ENCODE assay signal across 18 mouse cellular contexts in the genomic region with DNA sequence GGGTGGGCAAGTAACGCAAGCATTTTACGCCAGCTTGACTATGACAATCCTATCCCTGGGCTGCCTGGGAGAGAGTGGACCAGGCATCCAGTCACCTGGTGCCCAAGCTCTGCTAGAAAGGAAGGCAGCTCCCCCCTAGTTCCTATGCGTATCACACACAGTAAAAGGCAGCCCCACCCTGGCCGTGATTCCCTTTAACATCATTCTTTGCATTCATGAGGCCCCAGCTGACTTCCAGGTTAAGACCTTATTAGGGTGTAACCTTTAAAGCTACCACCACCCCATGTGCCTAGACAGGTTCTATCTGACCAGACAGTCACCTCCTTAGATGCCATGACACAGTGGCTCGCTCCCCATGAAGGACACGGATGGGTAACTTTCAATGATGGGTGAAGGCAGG. TPM values are rescaled to one million over a fixed set of nuclear protein-coding genes. Genes with fewer than 3 reads are reported as not detected.
DNase-seq lines count a peak whose midpoint lies in the region; ATAC-seq lines count a peak whose summit lies in the region.
"Had no signal": no experiment of that assay in that cellular context is flagged by ENCODE, and none has a peak within 500 bp of the region (broad histone marks: within the 10 kb centered on the region; RNA-seq: fewer than 3 reads in every experiment).

No protein-coding gene starts in this region.

- no peak overlapping the region for H3K4me2 ChIP-seq in hindbrain, embryonic 16.5 days (ENCODE audit: low read length)
- H3K4me2 ChIP-seq in lung, embryonic 15.5 days, result 0 out of 2 replicates have a peak overlapping the region, but pooled peaks have one; percentile 3
- H3K4me2 ChIP-seq in stomach, embryonic 15.5 days, result peak overlapping the region; percentile 16; the same call in 1 of the 2 replicates
- H3K4me2 ChIP-seq: forebrain, embryonic 13.5 days; heart, embryonic 15.5 days; hindbrain, embryonic 15.5 days; liver, embryonic 13.5 days had no signal

- no peaks in the 10 kb centered on the region for H3K9me3 ChIP-seq in hindbrain, embryonic 10.5 days
- no peaks in the 10 kb centered on the region for H3K9me3 ChIP-seq in hindbrain, embryonic 16.5 days (ENCODE audit: control insufficient read depth, low read length)
- no peaks in the 10 kb centered on the region for H3K9me3 ChIP-seq in lung, embryonic 15.5 days
- H3K9me3 ChIP-seq in embryonic facial prominence, embryonic 10.5 days, result no peaks in the 10 kb centered on the region
- no peaks in the 10 kb centered on the region for H3K9me3 ChIP-seq in stomach, embryonic 15.5 days
- H3K9me3 ChIP-seq: forebrain, embryonic 13.5 days; heart, embryonic 15.5 days; hindbrain, embryonic 15.5 days; liver, embryonic 13.5 days had no signal

- peaks cover 8% of the 10 kb centered on the region; the same call in 1 of the 2 replicates for H3K36me3 ChIP-seq in hindbrain, embryonic 10.5 days
- H3K36me3 ChIP-seq in hindbrain, embryonic 16.5 days (ENCODE audit: control insufficient read depth, insufficient read depth, low read length), result no peaks in the 10 kb centered on the region
- no peaks in the 10 kb centered on the region for H3K36me3 ChIP-seq in lung, embryonic 15.5 days
- no peaks in the 10 kb centered on the region for H3K36me3 ChIP-seq in embryonic facial prominence, embryonic 10.5 days (replicated peaks)
- H3K36me3 ChIP-seq in stomach, embryonic 15.5 days, result no peaks in the 10 kb centered on the region
- H3K36me3 ChIP-seq: heart, embryonic 15.5 days; hindbrain, embryonic 15.5 days; liver, embryonic 13.5 days had no signal

- 63% methylated on average over 6 of the region's 6 CpGs for WGBS in hindbrain, embryonic 10.5 days
- WGBS in hindbrain, embryonic 16.5 days, result 60% methylated on average over 6 of the region's 6 CpGs
- 58% methylated on average over 6 of the region's 6 CpGs for WGBS in lung, embryonic 15.5 days
- 74% methylated on average over 6 of the region's 6 CpGs for WGBS in embryonic facial prominence, embryonic 10.5 days
- 65% methylated on average over 6 of the region's 6 CpGs for WGBS in stomach, embryonic 15.5 days

- peaks cover 100% of the 10 kb centered on the region for H3K4me1 ChIP-seq in hindbrain, embryonic 10.5 days (replicated peaks)
- peaks cover 17% of the 10 kb centered on the region for H3K4me1 ChIP-seq in hindbrain, embryonic 16.5 days (ENCODE audit: control insufficient read depth, insufficient read depth, low read depth, low read length)
- peaks cover 63% of the 10 kb centered on the region for H3K4me1 ChIP-seq in lung, embryonic 15.5 days
- peaks cover 96% of the 10 kb centered on the region for H3K4me1 ChIP-seq in embryonic facial prominence, embryonic 10.5 days
- H3K4me1 ChIP-seq in stomach, embryonic 15.5 days, result peaks cover 58% of the 10 kb centered on the region

- H3K4me3 ChIP-seq in hindbrain, embryonic 10.5 days, result no peak overlapping the region
- no peak overlapping the region for H3K4me3 ChIP-seq in hindbrain, embryonic 16.5 days (ENCODE audit: low read length)
- no peak overlapping the region for H3K4me3 ChIP-seq in lung, embryonic 15.5 days
- no peak overlapping the region for H3K4me3 ChIP-seq in embryonic facial prominence, embryonic 10.5 days
- H3K4me3 ChIP-seq in stomach, embryonic 15.5 days (replicated peaks), result no peak overlapping the region
- H3K4me3 ChIP-seq: forebrain, embryonic 13.5 days; heart, embryonic 15.5 days; hindbrain, embryonic 15.5 days; liver, embryonic 13.5 days had no signal

- no peak for ATAC-seq in hindbrain, embryonic 16.5 days
- ATAC-seq in lung, embryonic 15.5 days (ENCODE audit: borderline replicate concordance, extremely low read depth, low FRiP score, low TSS enrichment), result no peak
- ATAC-seq in stomach, embryonic 15.5 days (ENCODE audit: insufficient read depth, low FRiP score, low read depth), result no peak
- ATAC-seq in megakaryocyte, adult 5-6 weeks (ENCODE audit: poor library complexity, severe bottlenecking), result no peak
- ATAC-seq: forebrain, embryonic 13.5 days had no signal

- no peak overlapping the region for H3K9ac ChIP-seq in hindbrain, embryonic 16.5 days (ENCODE audit: low read depth, low read length)
- no peak overlapping the region for H3K9ac ChIP-seq in lung, embryonic 15.5 days
- peak overlapping the region; percentile 6; the same call in 1 of the 2 replicates for H3K9ac ChIP-seq in stomach, embryonic 15.5 days
- H3K9ac ChIP-seq: forebrain, embryonic 13.5 days; heart, embryonic 15.5 days; hindbrain, embryonic 15.5 days; liver, embryonic 13.5 days had no signal

- peak overlapping the region; percentile 90 for H3K27ac ChIP-seq in hindbrain, embryonic 10.5 days
- H3K27ac ChIP-seq in hindbrain, embryonic 16.5 days (ENCODE audit: low read depth, low read length), result no peak overlapping the region
- H3K27ac ChIP-seq in lung, embryonic 15.5 days, result no peak overlapping the region
- peak overlapping the region; percentile 21; the same call in 1 of the 2 replicates for H3K27ac ChIP-seq in embryonic facial prominence, embryonic 10.5 days (replicated peaks)
- peak overlapping the region; percentile 51; the same call in 1 of the 2 replicates for H3K27ac ChIP-seq in stomach, embryonic 15.5 days
- H3K27ac ChIP-seq: forebrain, embryonic 13.5 days; heart, embryonic 15.5 days; hindbrain, embryonic 15.5 days; liver, embryonic 13.5 days had no signal

- no peaks in the 10 kb centered on the region for H3K27me3 ChIP-seq in hindbrain, embryonic 10.5 days (ENCODE audit: insufficient read depth, poor library complexity, severe bottlenecking)
- no peaks in the 10 kb centered on the region for H3K27me3 ChIP-seq in hindbrain, embryonic 16.5 days (replicated peaks; ENCODE audit: control insufficient read depth, insufficient read depth, low read length)
- no peaks in the 10 kb centered on the region for H3K27me3 ChIP-seq in lung, embryonic 15.5 days
- no peaks in the 10 kb centered on the region for H3K27me3 ChIP-seq in embryonic facial prominence, embryonic 10.5 days (replicated peaks; ENCODE audit: low read depth, poor library complexity, severe bottlenecking)
- H3K27me3 ChIP-seq in stomach, embryonic 15.5 days (replicated peaks), result no peaks in the 10 kb centered on the region
- H3K27me3 ChIP-seq: forebrain, embryonic 13.5 days; heart, embryonic 15.5 days; hindbrain, embryonic 15.5 days had no signal

- DNase-seq in hindbrain, embryonic 10.5 days (ENCODE audit: low spot score), result no peak
- DNase-seq in lung, postnatal 10 days, result no peak
- DNase-seq in embryonic facial prominence, embryonic 10.5 days (ENCODE audit: low spot score), result no peak
- DNase-seq in frontal cortex, adult 2 months (ENCODE audit: extremely low spot score in 1 of 2, low spot score in 1 of 2), result no peak
- DNase-seq: adrenal gland, adult 8-10 months; cerebellum, adult 8-10 months; layer of hippocampus, postnatal 36 days; left cerebral cortex, postnatal 4 days; liver, embryonic 13.5 days; lung, postnatal 4 days had no signal

RNA-seq across cellular contexts. Expression of a gene that starts 8.7 kb away (rescaled TPM):
- 28.3 and 28.4 TPM in 2 replicates for polyA plus RNA-seq in hindbrain, embryonic 10.5 days (2016; fragmentation: Nextera tagmentation; extraction: Ambion mirVana)
- polyA plus RNA-seq in hindbrain, embryonic 16.5 days (2015; fragmentation: Nextera tagmentation; extraction: Ambion mirVana), result 2.9 and 5.1 TPM in 2 replicates
- polyA plus RNA-seq in lung, embryonic 15.5 days (2015; fragmentation: Nextera tagmentation; extraction: Ambion mirVana), result 7.3 and 9.0 TPM in 2 replicates
- polyA plus RNA-seq in embryonic facial prominence, embryonic 10.5 days (2016; fragmentation: Nextera tagmentation; extraction: Ambion mirVana), result 12.1 and 18.1 TPM in 2 replicates
- 6.8 and 7.9 TPM in 2 replicates for polyA plus RNA-seq in stomach, embryonic 15.5 days (2015; fragmentation: Nextera tagmentation; extraction: Ambion mirVana)
- 18.1 and 19.6 TPM in 2 replicates for polyA plus RNA-seq in frontal cortex, adult 2 months (2012; rRNA removed)
- 0.76 and 1.3 TPM in 2 replicates for total RNA-seq in megakaryocyte, adult 5-6 weeks (2015)
- 0.24 and 0.70 TPM in 2 replicates for total RNA-seq in megakaryocyte, adult 5-6 weeks (2017)

RNA-seq across cellular contexts. Expression of a gene that starts 52.1 kb away (rescaled TPM):
- polyA plus RNA-seq in hindbrain, embryonic 10.5 days (2016; fragmentation: Nextera tagmentation; extraction: Ambion mirVana), result 2.9 and 4.1 TPM in 2 replicates
- 25.7 and 29.5 TPM in 2 replicates for polyA plus RNA-seq in hindbrain, embryonic 16.5 days (2015; fragmentation: Nextera tagmentation; extraction: Ambion mirVana)
- polyA plus RNA-seq in lung, embryonic 15.5 days (2015; fragmentation: Nextera tagmentation; extraction: Ambion mirVana), result 2.7 and 3.0 TPM in 2 replicates
- polyA plus RNA-seq in embryonic facial prominence, embryonic 10.5 days (2016; fragmentation: Nextera tagmentation; extraction: Ambion mirVana), result 2.6 and 3.3 TPM in 2 replicates
- 4.0 and 6.4 TPM in 2 replicates for polyA plus RNA-seq in stomach, embryonic 15.5 days (2015; fragmentation: Nextera tagmentation; extraction: Ambion mirVana)
- 7.8 and 8.6 TPM in 2 replicates for polyA plus RNA-seq in frontal cortex, adult 2 months (2012; rRNA removed)
- total RNA-seq in megakaryocyte, adult 5-6 weeks (2015), result not detected in 2 replicates
- total RNA-seq in megakaryocyte, adult 5-6 weeks (2017), result not detected in 2 replicates
- total RNA-seq: granulocyte monocyte progenitor cell, adult 5-6 weeks had no signal

Comparison
In these comparisons a context has a peak if more than half of its experiments do, and no peak if none do; other contexts are left out.
1. H3K27ac ChIP-seq: peak in hindbrain, embryonic 10.5 days (single experiment), embryonic facial prominence, embryonic 10.5 days (single experiment) and stomach, embryonic 15.5 days (single experiment); none in hindbrain, embryonic 16.5 days (single experiment) and lung, embryonic 15.5 days (single experiment).